Mouse (Mus musculus): ENCODE data around the gene Erbb2.
A peak's percentile ranks its signal among the peaks of the same experiment; 100 is the strongest.

Gene Erbb2

GRCm38 (mm10) chr11:98457367-98458120 is 45.3 kb downstream of the Erbb2 start:
- peak; percentile 69 to 74 for DNase-seq (ENCODE audit: low spot score in 2 of 2)

- DNase-seq (ENCODE audit: low spot score in 2 of 2), result no peak
These were observed 46.1 kb downstream of the Erbb2 start for GRCm38 (mm10) chr11:98458121-98458990.

GRCm38 (mm10) chr11:98459071-98459741 is 46.9 kb downstream of the Erbb2 start:
- DNase-seq (ENCODE audit: low spot score in 2 of 2), result no peak

GRCm38 (mm10) chr11:98459860-98460259 is 47.6 kb downstream of the Erbb2 start:
- no peak for DNase-seq (ENCODE audit: low spot score in 2 of 2)

GRCm38 (mm10) chr11:98461109-98461720 is 48.9 kb downstream of the Erbb2 start:
- DNase-seq (ENCODE audit: low spot score in 2 of 2), result no peak

- no peak for DNase-seq (ENCODE audit: low spot score in 2 of 2)
These were observed 50.0 kb downstream of the Erbb2 start for GRCm38 (mm10) chr11:98462255-98462654.

GRCm38 (mm10) chr11:98463911-98464310 is 51.6 kb downstream of the Erbb2 start:
- DNase-seq (ENCODE audit: low spot score in 2 of 2), result no peak

GRCm38 (mm10) chr11:98464516-98464915 is 52.2 kb downstream of the Erbb2 start:
- no peak for DNase-seq (ENCODE audit: low spot score in 2 of 2)

- DNase-seq (ENCODE audit: low spot score in 2 of 2), result no peak
These were observed 57.8 kb downstream of the Erbb2 start for GRCm38 (mm10) chr11:98469761-98470714.

- DNase-seq (ENCODE audit: low spot score in 2 of 2), result no peak
These were observed 58.5 kb downstream of the Erbb2 start for GRCm38 (mm10) chr11:98470795-98471194.

GRCm38 (mm10) chr11:98472696-98473095 is 60.4 kb downstream of the Erbb2 start:
- DNase-seq (ENCODE audit: low spot score in 2 of 2), result no peak

- no peak for DNase-seq (ENCODE audit: low spot score in 2 of 2)
These were observed 61.7 kb downstream of the Erbb2 start for GRCm38 (mm10) chr11:98473916-98474479.

- no peak for DNase-seq (ENCODE audit: low spot score in 2 of 2)
These were observed 62.7 kb downstream of the Erbb2 start for GRCm38 (mm10) chr11:98474967-98475366.

- DNase-seq (ENCODE audit: low spot score in 2 of 2), result no peak
These were observed 63.6 kb downstream of the Erbb2 start for GRCm38 (mm10) chr11:98475630-98476433.

- no peak for DNase-seq (ENCODE audit: low spot score in 2 of 2)
These were observed 64.2 kb downstream of the Erbb2 start for GRCm38 (mm10) chr11:98476434-98476807.

GRCm38 (mm10) chr11:98477011-98477701 is 64.9 kb downstream of the Erbb2 start:
- DNase-seq (ENCODE audit: low spot score in 2 of 2), result no peak

GRCm38 (mm10) chr11:98479026-98479939 is 67.0 kb downstream of the Erbb2 start:
- no peak for DNase-seq (ENCODE audit: low spot score in 2 of 2)

GRCm38 (mm10) chr11:98479940-98480497 is 67.7 kb downstream of the Erbb2 start:
- DNase-seq (ENCODE audit: low spot score in 2 of 2), result no peak
